Mouse (Mus musculus): ENCODE measurements around the gene Sema4c.

The Sema4c gene

DNA sequence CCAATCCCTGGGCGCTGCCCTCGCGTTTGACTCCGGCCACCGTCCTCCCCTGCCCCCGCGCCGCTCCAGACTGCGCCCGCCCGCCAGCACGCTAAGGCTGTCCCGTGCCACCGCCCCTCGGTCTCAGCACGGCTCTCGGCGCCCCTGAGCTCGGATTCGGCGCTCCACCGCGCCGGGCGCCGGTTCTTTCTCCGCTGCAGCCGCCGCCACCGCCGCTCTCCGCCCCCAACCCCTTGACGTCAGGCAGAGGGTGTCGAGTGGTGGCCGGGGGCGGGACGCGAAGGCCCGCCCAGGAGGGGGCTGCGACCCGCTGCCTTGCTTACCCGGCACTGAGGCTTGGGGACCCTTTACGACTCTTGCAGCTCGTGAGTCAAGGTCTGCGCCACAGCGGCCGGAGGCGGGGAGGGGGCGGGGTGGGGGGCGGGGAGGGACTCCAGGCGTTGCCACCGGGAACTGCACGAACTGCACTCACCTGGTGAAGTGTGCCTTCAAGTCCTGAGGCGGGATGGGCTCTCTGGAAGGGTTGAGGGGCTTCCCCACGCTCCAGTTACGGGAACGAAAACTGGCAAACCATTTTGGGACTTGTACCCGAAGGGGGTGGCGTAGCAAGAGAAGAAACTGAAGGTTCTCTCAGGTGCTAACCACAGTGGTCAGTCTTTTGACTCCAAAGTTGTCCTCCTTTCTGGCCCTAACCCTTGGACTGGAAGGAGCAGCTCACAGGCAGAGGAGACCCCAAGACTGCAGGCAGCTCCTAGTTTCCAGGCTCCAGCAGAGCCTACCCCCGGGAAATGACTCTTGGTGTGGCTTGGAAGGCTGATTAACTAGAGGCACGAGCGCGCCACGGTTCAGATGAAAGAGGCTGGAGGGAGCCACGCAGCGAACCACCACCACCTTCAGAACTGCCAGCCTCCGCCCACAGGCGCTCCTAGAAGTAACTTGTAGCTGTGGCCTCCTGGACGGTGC lies at the start of gene Sema4c:
Gene Sema4c, minus strand, starts transcription at position 319 of the 963 bp plus-strand sequence.
- DNase-seq (ENCODE audit: low spot score) = peak; percentile 64

DNA sequence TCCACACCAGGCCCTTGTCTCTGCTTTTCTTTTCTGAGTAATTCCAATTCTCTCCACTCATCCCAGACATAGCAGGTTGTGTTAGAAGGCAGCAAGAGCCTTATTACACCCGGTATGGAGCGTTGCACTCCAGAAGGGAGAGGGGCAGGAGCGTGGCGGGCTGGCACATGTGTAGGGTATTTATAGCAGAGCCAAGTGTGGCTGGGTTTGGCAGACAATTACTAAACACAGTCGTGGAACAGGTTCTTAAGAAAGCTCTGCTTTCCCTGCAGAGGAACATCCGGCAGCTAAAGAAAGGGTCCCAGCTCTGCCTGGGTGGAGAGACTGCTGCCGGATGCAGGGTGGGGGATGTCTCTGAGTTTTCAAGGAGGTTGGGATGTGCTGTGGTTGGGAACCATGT lies 48.8 kb upstream of the Sema4c start:
- no peak for DNase-seq (ENCODE audit: low spot score)

DNA sequence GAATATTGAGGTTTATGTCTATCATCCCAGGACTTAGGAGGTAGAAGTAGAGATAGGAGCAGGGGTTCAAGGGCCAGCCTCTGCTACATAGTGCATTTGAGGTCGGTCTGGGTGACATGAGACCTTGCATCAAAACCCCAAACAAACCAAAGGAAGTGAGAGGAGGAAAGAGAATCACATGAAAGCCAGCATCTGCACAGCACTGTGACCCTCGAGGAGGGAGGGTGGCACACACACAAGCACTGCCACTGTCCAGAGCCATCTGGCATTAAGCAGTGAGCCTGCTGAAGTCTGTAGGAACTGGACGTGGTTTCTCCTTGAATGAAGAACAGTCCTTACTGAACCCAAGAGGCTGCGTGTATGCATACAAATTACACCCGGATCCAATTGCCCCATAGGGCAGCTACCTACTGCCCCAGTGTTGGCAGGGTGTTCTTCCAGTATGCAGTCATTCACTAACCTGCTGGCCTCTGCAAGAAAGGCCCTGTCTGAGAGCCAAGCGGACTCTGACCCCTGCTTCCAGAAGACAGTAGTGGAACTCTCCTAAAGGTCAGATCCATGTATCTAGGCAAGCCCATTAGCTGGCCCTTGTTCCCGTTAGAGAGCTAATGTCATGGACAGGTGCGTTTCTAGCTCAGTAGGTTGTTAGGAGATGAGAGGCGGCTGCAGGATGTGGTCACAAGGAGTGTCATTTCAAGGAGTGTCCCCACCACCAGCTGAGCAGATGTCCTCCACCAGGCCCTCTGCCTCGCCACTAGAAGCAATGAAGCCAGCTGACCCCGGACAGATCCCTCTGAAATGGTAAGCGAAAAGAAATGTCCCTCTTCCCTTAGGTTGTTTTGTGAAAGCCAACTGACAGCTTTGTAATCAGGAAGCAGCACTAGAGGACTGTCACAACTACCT lies 46.4 kb upstream of the Sema4c start:
- DNase-seq (ENCODE audit: low spot score) = no peak

DNA sequence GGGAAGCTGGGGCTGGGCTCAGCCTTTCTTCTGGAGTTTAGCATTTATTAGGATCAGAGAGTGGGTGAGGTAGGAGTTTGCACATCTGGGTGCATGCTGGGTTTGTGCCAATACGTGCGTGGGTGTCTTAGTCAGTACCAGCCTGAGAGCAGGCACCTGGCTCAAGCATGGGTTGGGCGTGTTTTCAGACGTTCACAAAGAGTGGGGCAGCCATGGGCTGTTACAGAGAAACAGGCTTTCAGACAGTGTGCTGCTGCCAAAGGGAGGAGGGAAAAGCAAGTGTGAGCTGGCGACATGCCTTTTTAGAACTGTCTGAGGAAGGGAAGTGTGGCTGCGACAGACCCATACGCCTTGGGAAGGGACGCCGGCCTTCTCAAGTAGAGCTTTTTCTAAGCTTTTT lies 45.2 kb upstream of the Sema4c start:
- peak; percentile 50 for DNase-seq (ENCODE audit: low spot score)

DNA sequence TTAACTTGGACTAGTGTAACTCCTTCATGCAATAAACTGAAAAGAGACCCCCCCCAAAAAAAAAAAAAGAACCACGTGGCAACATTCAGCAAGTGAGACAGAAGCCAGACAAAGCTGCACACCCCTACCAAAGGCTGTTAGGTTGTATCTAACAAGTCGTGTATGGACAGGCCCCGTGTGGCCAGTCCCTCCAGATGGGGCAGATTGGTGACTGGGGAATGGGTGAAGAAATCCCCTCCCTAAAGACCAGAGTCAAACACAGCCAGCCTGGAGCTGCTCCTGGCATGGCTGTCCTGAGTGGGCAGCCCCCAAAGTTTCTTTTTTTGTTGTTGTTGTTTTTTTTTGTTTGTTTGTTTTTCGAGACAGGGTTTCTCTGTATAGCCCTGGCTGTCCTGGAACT lies 44.1 kb upstream of the Sema4c start:
- DNase-seq (ENCODE audit: low spot score) = no peak

DNA sequence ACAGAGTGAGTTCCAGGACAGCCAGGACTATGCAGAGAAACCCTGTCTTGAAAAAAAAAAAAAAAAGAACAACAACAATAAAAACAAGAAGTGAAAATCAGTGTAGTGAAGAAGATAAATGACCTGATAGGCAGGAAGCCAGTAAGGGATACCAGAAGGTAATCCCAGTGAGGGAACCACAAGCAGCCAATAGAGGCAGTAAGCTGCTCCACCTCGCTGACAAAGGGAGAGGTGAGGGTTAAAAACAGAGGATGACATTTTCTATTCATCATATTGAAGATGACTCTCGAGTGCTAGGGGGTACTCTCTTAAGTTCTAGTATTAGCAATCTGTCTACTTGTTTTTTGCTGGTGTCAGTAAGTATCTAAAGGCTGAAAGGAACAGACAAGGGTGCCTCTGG lies 40.3 kb upstream of the Sema4c start:
- no peak for DNase-seq (ENCODE audit: low spot score)

DNA sequence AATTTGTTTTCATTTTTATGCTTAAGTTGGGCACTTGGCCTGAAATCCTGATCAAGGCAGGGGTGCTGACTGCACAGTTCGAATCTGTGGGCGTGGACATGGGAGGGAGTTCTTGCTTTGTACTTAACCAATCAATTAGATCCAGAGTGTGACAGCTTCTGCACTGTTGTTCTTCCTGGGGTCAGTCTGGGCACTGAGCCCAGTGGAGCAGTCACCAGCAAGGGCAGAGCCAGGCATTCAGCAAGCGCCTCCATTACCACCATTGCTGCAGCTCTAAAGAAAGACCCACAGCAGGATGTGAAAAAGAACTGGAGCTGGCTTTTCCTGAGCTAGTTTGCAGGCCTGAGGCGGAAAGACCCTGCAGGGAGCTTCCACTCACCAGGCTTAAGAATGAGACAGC lies 38.0 kb upstream of the Sema4c start:
- DNase-seq (ENCODE audit: low spot score) = no peak

DNA sequence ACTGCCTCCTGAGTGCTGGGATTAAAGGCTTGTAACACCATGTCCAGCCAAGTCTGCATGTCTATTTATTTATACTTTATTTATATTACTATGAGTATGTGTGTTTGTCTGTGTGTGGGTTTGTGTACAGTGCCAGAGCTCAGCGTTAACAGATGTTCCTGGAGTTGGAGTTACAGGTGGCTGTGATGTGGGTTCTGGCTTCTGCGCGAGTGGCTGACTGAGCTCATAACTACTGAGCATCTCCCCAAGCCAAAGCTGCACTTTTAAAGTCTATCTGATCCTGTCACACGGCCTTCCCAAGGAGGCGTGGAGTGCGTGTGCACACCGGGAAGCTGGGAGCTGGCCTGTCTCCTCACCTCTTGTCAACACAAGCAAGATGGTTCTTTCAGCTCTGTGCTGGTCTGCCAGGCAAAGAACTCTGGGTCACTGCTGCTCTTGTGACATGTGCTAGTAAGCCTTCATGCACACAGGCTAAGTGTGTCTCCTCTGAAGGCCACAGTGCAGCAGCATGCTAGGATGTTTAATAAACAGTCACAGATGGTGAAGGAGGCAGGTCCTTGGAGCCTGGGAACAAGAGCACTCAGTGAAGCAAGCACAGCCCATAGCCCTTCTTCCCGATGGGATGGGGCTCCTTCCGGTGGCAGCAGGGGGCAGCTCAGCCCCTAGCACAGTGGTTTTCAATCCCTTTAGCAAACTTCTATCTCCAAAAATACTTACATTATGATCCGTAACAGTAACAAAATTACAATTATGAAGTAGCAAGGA lies 37.2 kb upstream of the Sema4c start:
- DNase-seq (ENCODE audit: low spot score) = no peak

DNA sequence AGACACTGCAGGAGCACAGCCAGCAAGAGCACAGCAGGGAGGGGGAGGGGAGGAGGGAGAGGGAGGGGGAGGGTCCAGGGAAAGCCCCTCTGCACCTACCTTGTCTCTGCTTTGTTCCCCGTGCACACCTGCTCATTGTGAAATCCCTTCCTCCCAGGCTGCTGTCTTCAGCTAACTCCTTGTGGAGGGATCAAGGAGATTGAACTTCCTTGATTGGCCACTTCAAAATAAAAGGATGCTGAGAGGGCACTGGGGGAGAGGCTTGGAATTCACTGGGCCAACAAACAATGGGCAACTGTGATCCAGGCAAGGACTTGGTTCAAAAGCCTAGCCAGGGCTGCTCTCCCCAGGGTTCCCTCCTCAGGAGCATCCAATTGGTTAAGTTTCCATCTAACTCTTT lies 35.0 kb upstream of the Sema4c start:
- no peak for DNase-seq (ENCODE audit: low spot score)

DNA sequence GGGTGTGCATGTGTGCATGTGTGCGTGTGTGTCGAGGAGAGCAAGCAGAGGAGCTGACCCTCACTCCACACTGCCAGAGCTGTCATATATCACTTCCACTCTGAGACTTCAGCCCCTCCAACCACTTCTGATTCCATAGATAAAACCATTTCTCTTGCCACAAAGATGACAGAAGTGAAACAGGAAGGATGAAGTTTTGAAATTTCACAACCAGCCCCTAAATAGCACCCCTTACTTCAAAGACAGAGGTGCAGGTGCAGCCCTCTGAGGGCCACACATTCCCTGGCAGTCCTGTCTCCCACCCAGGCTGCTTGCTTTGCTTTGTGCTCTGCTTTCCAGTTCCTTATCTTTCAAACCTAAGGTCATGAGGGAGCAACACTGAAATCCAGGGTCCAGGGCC lies 33.3 kb upstream of the Sema4c start:
- DNase-seq (ENCODE audit: low spot score) = no peak

DNA sequence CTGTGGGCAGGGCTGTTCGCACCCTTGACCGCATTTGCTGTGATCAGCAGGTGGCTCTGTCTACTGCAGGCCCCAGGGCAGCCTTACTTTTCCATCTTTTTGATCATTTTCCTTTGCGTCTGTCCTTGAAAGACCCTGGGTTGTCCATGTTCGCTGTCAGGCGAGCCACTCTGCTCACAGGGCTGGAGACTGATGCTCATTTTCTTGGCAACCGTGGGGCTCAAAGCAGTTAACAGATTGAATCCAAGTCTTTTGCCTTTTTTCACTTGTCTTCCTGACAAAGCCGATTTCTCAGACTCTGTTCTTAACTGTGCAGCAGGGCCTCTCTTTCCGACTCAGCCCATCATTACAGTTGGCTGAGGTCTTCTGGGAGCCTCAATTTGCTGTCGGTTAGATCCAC lies 32.5 kb upstream of the Sema4c start:
- no peak for DNase-seq (ENCODE audit: low spot score)

DNA sequence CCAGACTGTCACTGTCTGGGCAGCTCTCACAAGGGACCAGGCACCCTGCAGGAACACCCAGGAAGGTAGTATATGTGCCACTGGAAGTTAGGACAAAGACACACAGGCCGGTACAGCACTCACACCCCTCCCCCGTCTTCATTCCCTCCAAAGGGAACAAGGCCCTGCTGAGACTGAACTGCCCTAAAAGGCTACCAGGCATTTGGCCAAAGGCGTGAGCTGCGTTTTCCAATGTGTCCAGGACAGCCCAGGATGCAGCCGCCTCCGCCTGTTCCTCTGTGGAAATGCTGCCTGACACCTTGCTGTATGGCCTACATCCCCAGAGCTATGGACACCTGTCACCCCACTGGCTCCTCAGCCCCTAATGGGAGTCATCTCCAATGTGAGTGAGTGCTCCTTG lies 31.3 kb upstream of the Sema4c start:
- no peak for DNase-seq (ENCODE audit: low spot score)

DNA sequence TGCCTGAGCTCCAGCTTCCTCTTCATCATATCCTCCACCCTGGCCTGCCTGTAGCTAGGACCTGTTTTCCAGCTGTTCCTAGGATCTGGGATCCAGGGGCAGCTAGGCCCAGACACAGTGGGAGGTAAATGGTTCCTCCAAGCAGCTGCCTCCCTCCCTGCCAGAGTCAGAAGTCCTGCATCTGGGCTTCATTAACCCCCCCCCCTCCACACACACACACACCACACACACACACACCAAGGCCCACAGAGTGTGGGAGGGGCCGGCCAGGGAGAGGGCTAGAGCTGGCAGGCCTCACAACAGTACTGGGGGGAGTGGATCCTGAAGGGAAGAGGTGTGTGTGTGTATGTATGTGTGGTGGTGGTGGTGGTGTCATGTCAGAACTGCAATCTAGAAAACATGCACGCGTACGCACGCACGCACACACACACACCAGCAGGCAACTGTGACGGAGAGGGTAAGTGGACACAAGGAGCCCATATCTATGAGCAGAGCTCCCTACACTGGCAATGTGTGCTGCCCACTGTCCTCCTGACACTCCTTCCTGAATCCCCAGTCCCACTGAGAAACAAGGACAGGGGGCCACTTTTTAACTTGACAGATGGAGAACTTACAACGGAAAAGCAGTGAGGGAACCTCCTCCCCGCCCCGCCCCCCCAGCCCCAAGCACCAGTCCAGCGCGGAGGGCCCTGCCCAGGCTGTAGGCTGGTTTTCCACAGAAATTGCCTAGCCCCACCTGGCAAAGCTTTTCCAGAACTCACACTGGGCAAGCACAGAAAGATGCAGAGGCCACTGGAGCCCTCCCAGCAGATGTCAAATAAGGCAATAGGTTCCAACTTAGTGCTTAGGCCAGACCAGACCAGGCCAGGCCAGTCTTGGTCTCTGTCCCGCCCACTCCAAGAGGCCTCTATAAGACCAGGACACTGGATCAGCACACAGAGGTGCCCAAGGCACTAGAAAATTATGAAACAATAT lies 30.6 kb upstream of the Sema4c start:
- no peak for DNase-seq (ENCODE audit: low spot score)

DNA sequence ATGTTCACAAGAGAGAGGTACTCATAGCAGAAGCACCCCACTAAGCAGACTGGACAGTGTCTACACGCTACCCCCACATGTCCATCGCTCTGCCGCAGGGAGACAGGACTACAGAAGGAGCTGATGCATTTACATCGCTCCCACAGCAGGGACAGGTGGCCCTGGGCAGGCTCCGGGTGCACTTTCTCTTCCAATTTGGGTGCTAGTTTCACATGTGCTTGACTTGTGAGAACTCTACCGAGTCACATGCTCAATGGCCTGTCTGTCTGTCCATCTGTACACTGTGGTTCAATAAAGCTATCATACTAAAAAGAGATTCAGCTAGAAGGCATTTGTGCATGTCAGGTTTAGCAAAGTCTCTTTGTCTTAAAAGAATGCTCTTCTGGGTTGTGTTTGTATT lies 29.7 kb upstream of the Sema4c start:
- DNase-seq (ENCODE audit: low spot score) = no peak

DNA sequence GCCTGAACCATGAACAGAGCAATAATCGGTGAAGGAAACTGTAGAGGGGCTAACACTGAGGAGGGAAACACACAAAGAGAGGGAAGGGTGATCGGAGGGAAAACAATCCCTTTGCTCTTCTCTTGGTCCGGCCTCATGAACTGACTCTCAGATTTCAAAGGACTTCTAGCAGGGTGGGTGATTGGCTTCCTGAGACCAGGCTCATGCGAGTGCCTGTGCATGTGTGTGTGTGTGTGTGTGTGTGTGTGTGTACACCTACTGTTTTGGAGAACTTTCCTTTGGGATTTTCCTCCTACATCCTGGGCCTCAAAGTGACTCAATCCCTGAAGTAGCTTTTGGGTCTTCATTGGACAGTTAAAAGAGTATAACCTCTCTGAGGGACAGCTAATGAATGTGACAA lies 28.1 kb upstream of the Sema4c start:
- DNase-seq (ENCODE audit: low spot score) = no peak

DNA sequence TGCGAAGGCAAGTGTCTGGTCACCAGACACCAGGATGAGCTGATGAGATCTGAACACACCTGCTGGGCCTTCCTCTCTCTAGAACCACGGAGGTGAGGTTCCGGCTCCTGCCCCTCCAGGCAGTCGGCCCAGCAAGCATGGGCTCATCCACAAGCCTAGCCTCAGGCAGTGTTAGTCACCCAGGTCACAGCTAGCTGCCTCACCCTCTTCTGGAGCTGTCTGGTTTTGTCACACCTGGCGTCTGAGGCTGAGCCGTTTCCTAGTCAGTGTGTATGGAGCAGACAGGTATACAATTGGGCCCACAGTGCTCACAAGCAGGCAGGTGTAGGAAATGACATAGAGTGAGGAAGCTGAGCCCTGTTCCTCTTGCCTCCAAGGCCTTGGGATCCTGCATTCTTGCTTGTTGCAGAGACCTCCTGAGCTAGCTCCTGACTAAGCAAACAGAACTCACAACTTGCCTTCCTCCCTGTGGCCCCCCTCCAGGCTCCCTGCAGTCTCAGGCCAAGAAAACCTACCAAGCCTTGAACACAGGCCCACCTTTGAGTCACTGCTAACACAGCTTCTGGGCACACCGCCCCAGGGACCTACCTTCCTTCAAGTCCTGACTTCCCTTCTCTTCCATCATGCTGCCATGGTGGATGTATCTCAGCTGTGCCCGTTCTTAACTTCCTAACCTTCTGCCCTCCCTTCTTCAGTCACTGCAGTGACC lies 25.4 kb upstream of the Sema4c start:
- no peak for DNase-seq (ENCODE audit: low spot score)

DNA sequence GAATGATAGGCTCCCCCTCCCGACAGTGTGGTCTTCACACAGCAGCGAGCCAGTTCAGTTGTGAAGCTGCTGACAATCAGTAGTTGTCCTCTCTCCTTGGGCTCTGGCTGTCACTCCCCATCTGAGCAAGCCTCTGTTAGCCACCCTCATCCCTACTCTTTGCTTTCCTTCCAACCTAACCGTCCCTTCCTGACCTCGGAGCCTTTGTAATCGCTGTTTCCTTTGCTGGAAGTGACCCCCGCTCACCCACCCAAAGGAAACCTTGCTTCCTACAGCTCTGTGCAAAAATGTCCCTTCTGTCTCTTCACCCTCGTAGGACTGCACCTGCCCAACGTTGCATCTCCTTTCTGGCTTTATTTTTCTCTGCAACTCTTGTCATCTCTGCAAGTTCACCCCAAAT lies 24.1 kb upstream of the Sema4c start:
- no peak for DNase-seq (ENCODE audit: low spot score)

DNA sequence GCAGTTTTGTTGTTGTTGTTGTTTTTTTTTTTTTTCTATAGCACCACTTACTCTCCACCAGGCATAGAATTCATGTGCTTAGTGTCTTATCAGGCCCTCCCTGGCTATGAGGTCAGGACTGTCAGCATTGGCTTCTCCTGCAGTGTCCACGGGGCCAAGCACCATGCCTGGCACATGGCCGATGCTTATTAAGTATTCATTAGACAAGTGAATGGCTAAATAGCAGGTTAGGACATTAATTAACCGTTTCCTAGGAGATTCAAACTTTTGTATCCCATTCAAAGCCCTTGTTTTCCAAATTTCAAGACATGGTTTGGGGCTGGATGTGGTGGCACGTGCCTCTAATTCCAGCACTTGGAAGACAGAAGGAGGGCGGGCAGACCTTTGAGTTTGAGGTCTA lies 23.1 kb upstream of the Sema4c start:
- DNase-seq (ENCODE audit: low spot score) = no peak

DNA sequence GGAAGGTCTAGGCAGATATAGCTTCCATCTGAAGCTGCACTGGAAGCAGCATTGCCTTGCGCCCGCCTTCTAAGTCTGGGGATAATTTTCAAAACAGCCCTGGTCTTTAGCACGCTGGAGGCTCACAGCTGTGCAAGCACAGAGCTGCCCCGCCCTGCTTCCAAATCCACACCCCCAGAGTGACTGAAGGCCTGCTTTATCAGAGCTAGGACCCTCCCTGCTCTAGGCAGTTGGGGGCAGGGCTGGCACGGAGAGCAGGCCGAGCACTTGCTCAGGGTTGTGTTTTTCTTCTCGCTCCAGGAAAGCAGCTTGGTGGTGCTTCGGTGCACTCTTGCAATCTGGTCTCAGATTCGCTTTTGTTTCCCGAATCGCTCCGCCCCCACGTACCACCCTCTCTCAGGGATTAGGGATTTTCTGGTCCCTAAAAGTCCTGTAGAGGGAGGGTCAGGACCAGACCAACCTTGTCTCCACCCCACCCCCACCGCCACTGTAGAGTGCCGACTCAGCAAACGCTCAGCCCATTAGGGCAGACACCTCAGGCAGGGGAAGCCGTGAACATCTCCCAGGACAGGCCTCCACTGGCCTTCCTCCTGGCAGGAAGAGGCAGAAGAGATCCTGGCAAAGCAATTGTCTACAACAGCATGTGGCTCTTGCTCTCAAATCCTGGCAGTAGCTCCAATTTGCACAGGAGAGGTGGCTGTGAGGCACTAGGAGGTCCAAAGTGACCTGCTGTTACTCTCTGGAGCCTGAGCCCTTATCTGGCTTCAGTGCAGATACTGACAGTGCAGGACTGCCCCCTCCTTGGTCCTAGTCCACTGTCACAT lies 22.4 kb upstream of the Sema4c start:
- no peak for DNase-seq (ENCODE audit: low spot score)

DNA sequence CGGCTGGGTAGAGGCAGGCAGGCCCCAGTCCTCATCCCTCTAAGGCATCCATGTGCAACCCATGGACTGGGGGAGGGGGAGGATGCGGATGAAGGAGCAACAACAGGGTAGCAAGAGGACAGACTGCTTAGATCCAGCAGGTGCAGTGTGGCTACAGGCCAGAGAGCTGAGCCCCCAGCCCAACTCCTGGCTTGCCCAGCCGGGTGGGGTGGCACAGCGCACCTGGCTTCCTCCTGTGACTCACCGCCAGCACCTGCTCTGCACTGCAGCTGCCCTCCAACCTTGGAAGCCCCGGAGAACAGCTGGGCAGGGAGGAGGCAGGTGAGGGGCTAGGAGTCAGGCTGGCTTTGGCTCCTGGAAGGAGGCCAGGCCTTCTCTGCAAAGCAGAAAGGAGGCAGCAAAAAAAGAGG lies 21.8 kb upstream of the Sema4c start:
- no peak for DNase-seq (ENCODE audit: low spot score)
